Mouse (Mus musculus) intestine, embryonic 15.5 days (tissue): ENCODE measurements around the gene Abcb8. TPM values are rescaled to one million over a fixed set of nuclear protein-coding genes. Genes with fewer than 3 reads are reported as not detected.

Experiments used
- ATAC-seq: fragments of 200-750 bp; cut with Nextera tagmentation; 2 replicates; pipeline ENCODE4 v1.8.0; 2017; ENCODE audit warnings: moderate TSS enrichment, moderate library complexity
- H3K27ac ChIP-seq: fragments of 300-500 bp; sonication (generic); 2 replicates; pipeline ENCODE4 v1.5.1; 2015; ENCODE audit warnings: mild to moderate bottlenecking, inconsistent platforms
- H3K27me3 ChIP-seq: fragments of 300-500 bp; sonication (generic); replicated peaks from 2 replicates; pipeline ENCODE4 v1.6.1; 2015; ENCODE audit warnings: inconsistent platforms
- H3K36me3 ChIP-seq: fragments of 300-500 bp; sonication (generic); 2 replicates; pipeline ENCODE4 v1.6.1; 2015; ENCODE audit warnings: inconsistent platforms
- H3K4me1 ChIP-seq: fragments of 300-500 bp; sonication (generic); replicated peaks from 2 replicates; pipeline ENCODE4 v1.6.1; 2015; ENCODE audit warnings: inconsistent platforms
- H3K4me2 ChIP-seq: fragments of 300-500 bp; sonication (generic); replicated peaks from 2 replicates; pipeline ENCODE4 v1.6.1; 2015; ENCODE audit warnings: mild to moderate bottlenecking, inconsistent platforms
- H3K4me3 ChIP-seq: fragments of 300-500 bp; sonication (generic); replicated peaks from 2 replicates; pipeline ENCODE4 v1.5.1; 2015; ENCODE audit warnings: inconsistent platforms
- H3K9ac ChIP-seq: fragments of 300-500 bp; sonication (generic); 2 replicates; pipeline ENCODE4 v1.6.1; 2015; ENCODE audit warnings: inconsistent platforms
- H3K9me3 ChIP-seq: fragments of 300-500 bp; sonication (generic); 2 replicates; pipeline ENCODE4 v1.6.1; 2016; ENCODE audit warnings: inconsistent platforms
- WGBS: fragments of 180-500 bp; shearing (Covaris S2); methylation state at CpG from one replicate; pipeline ENCODE4 v1.1.7; 2015; 5-methylcytosine and 5-hydroxymethylcytosine counted together
- polyA plus RNA-seq: library from polyadenylated mRNA; unstranded; fragments of >200 nt; fragmentation: Nextera tagmentation; extraction: Ambion mirVana; gene quantifications from 2 replicates; pipeline ENCODE4 v1.2.1, GENCODE M21; 2015

Gene Abcb8
- polyA plus RNA-seq, 1 experiment from 2014 or later, result 66.2 TPM

GRCm38 (mm10) chr5:24373807-24374206 lies 19.7 kb upstream of the Abcb8 start:
- H3K27me3 ChIP-seq, result no peaks in the 10 kb centered on the region
- 79% methylated on average over 5 of the region's 5 CpGs for WGBS

DNA sequence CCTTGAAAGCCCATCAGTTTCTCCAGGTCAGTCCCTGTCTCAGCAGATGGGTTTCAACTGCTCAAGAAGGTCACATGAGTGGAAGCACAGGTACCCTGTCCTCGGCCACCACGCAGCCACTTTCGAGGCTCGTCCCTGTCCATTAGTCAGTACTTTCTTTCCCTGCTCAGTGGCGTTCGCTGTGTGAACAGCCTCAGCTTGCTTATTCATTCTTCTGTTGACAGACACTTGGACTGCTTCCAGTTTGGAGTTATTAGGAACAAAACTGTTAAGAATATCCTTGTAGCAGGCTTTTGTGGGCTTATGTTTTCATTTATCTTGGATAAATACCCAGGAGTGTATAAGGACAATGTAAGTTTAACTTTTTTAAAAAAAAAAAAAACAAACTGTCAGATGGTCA lies 19.2 kb upstream of the Abcb8 start:
- H3K27me3 ChIP-seq, result no peaks in the 10 kb centered on the region
- peaks cover 3% of the 10 kb centered on the region; the same call in 1 of the 2 replicates for H3K4me1 ChIP-seq
- H3K36me3 ChIP-seq, result no peaks in the 10 kb centered on the region
- WGBS, result 36% methylated on average over 6 of the region's 6 CpGs
- H3K4me2 ChIP-seq, result no peak overlapping the region
- H3K27ac ChIP-seq, result no peak overlapping the region
- ATAC-seq, result no peak
- H3K9me3 ChIP-seq, result no peaks in the 10 kb centered on the region
- H3K4me3 ChIP-seq, result no peak overlapping the region
- no peak overlapping the region for H3K9ac ChIP-seq

More at GRCm38 (mm10) chr5:24373807-24374206, 19.7 kb upstream of the Abcb8 start:
- H3K4me1 ChIP-seq, result peaks cover 3% of the 10 kb centered on the region; the same call in 1 of the 2 replicates
- H3K36me3 ChIP-seq, result no peaks in the 10 kb centered on the region
- H3K4me3 ChIP-seq, result no peak overlapping the region
- no peak overlapping the region for H3K27ac ChIP-seq
- no peak overlapping the region for H3K4me2 ChIP-seq
- H3K9ac ChIP-seq, result no peak overlapping the region
- ATAC-seq, result no peak
- H3K9me3 ChIP-seq, result no peaks in the 10 kb centered on the region

DNA sequence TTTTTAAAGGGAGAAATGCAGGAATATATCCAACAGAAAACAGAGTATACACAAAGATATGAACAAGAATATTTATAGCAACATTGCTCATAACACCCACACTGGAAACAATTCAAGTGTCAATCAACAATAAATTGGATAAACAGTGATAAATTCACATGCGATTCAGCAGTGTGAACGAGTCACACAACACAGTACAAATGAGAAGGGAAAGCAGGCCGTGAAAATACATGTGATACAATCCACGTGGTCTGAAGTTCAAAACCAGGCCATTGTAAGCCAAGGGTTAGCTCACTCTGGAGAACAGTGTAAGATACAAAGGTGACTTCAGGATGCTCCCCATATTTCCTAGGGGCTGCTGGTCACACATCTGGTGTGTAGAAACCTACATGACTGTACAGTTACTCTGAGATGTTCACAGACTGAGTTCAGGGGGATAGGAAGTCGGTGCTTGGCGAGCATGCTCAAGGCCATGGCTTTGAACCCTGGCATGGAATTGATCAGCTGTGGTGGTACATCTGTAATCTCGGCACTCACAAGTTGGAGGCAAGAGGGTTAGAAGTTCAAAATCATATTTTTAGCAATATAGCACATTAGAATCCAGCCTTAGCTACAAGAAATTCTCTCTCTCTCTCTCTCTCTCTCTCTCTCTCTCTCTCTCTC lies 18.7 kb upstream of the Abcb8 start:
- no peak for ATAC-seq
- H3K4me2 ChIP-seq, result no peak overlapping the region
- H3K9me3 ChIP-seq, result no peaks in the 10 kb centered on the region
- no peak overlapping the region for H3K9ac ChIP-seq
- no peak overlapping the region for H3K27ac ChIP-seq
- 73% methylated on average over 7 of the region's 7 CpGs for WGBS
- H3K4me3 ChIP-seq, result no peak overlapping the region
- H3K4me1 ChIP-seq, result peaks cover 3% of the 10 kb centered on the region; the same call in 1 of the 2 replicates
- H3K36me3 ChIP-seq, result no peaks in the 10 kb centered on the region
- H3K27me3 ChIP-seq, result no peaks in the 10 kb centered on the region

DNA sequence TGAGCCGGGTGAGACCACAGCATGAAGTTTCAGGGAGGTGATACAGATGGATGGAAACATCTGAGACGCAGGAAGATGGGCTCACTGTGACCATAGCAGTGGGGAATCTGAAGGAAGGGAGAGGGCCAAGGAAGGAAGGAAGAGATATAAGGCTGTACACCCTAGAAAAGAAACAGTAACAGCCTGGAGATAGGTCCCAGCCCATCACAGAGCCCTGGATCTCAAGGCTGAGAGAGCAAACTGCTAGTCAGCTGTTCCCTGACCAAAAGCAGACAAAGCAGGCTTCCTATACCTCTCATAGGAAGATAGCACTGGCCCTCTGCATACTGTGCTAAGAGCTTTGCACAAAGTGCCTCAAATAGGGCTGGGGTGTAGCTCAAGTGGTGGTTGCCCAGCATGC lies 14.8 kb upstream of the Abcb8 start:
- ATAC-seq, result no peak
- H3K9ac ChIP-seq, result no peak overlapping the region
- H3K27ac ChIP-seq, result no peak overlapping the region
- H3K4me3 ChIP-seq, result no peak overlapping the region
- H3K27me3 ChIP-seq, result no peaks in the 10 kb centered on the region
- no peaks in the 10 kb centered on the region for H3K36me3 ChIP-seq
- peaks cover 7% of the 10 kb centered on the region for H3K4me1 ChIP-seq
- 78% methylated on average over 2 of the region's 2 CpGs for WGBS
- no peak overlapping the region for H3K4me2 ChIP-seq
- H3K9me3 ChIP-seq, result no peaks in the 10 kb centered on the region

DNA sequence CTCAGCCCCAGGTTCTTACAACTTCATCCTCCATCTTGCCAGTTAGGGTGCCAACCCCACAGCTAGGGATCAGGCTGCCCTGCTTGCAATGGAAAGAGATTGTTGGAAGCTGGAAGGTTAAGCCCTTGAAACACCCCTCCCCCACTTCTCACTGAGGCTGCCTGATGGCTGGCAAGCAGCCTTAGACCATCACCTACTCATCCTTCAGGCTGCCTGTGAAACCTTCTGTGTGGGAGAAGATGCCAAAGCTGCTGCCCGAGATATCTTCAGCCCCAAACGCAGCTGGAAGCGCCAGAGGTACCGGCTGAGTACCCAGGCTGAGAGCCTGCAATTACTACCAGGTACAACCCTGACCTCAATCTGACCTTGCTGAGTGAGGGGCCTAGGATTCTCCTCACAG lies 14.0 kb upstream of the Abcb8 start:
- 56% methylated on average over 4 of the region's 4 CpGs for whole genome bisulfite sequencing
- ATAC-seq, result no peak
- no peak overlapping the region for H3K4me2 ChIP-seq
- no peak overlapping the region for H3K9ac ChIP-seq
- no peaks in the 10 kb centered on the region for H3K9me3 ChIP-seq
- H3K36me3 ChIP-seq, result no peaks in the 10 kb centered on the region
- H3K27ac ChIP-seq, result no peak overlapping the region
- H3K27me3 ChIP-seq, result no peaks in the 10 kb centered on the region
- H3K4me3 ChIP-seq, result no peak overlapping the region
- H3K4me1 ChIP-seq, result peaks cover 9% of the 10 kb centered on the region

- no peak overlapping the region for H3K4me2 ChIP-seq
- no peaks in the 10 kb centered on the region for H3K9me3 ChIP-seq
- no peak overlapping the region for H3K27ac ChIP-seq
- no peaks in the 10 kb centered on the region for H3K36me3 ChIP-seq
- ATAC-seq, result no peak
- no peak overlapping the region for H3K4me3 ChIP-seq
- peaks cover 9% of the 10 kb centered on the region for H3K4me1 ChIP-seq
- H3K27me3 ChIP-seq, result no peaks in the 10 kb centered on the region
- WGBS, result 84% methylated on average over 4 of the region's 4 CpGs
- no peak overlapping the region for H3K9ac ChIP-seq
Observed at GRCm38 (mm10) chr5:24380499-24380898, 13.0 kb upstream of the Abcb8 start.

DNA sequence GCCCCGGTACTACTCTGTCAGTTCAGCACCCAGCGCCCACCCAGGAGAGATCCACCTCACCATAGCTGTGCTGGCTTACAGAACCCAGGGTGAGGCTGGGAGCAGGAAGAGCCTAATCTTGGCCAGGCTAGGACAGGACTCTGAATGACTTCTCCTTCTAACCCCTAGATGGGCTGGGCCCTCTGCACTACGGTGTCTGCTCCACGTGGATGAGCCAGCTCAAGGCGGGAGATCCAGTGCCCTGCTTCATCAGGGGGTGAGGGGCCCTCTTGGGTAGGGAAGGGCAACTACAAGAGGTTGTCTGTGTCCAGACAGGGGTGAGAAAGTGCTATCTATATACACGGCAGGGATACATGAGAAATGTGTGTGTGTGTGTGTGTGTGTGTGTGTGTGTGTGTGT lies 12.0 kb upstream of the Abcb8 start:
- Histone ChIP-seq H3K4me1 (peaks cover 9% of the 10 kb centered on the region), H3K9ac (no peak overlapping the region), H3K4me3 (no peak overlapping the region), H3K36me3 (no peaks in the 10 kb centered on the region), H3K27me3 (0 out of 2 replicates have a peak, but pooled peaks cover 7% of the 10 kb centered on the region), H3K9me3 (no peaks in the 10 kb centered on the region), H3K27ac (no peak overlapping the region), H3K4me2 (no peak overlapping the region)
- no peak for ATAC-seq
- whole genome bisulfite sequencing, result 67% methylated on average over 6 of the region's 6 CpGs

DNA sequence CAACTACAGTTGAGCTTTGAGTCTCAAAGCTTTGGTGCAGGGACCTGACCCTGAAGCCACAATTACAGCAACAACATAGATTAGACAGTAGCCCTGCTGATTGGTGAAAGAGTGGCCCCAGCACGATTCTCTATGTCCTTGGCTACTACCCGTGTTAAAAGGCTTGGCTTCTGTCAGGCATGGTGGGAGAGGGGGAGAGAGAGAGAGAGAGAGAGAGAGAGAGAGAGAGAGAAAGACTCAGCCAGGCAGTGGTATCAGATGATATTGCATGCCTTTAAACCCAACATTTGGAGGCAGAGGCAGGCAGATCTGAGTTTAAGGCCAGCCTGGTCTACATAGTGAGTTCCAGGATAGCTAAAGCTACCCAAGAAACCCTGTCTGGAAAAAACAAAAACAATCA lies 11.5 kb upstream of the Abcb8 start:
- no peak for ATAC-seq
- no peak overlapping the region for H3K4me3 ChIP-seq
- 0 out of 2 replicates have a peak, but pooled peaks cover 12% of the 10 kb centered on the region for H3K27me3 ChIP-seq
- H3K27ac ChIP-seq, result no peak overlapping the region
- H3K4me1 ChIP-seq, result peaks cover 12% of the 10 kb centered on the region
- H3K4me2 ChIP-seq, result no peak overlapping the region
- no peaks in the 10 kb centered on the region for H3K9me3 ChIP-seq
- 65% methylated on average over 2 of the region's 2 CpGs for WGBS
- H3K9ac ChIP-seq, result no peak overlapping the region
- H3K36me3 ChIP-seq, result no peaks in the 10 kb centered on the region

DNA sequence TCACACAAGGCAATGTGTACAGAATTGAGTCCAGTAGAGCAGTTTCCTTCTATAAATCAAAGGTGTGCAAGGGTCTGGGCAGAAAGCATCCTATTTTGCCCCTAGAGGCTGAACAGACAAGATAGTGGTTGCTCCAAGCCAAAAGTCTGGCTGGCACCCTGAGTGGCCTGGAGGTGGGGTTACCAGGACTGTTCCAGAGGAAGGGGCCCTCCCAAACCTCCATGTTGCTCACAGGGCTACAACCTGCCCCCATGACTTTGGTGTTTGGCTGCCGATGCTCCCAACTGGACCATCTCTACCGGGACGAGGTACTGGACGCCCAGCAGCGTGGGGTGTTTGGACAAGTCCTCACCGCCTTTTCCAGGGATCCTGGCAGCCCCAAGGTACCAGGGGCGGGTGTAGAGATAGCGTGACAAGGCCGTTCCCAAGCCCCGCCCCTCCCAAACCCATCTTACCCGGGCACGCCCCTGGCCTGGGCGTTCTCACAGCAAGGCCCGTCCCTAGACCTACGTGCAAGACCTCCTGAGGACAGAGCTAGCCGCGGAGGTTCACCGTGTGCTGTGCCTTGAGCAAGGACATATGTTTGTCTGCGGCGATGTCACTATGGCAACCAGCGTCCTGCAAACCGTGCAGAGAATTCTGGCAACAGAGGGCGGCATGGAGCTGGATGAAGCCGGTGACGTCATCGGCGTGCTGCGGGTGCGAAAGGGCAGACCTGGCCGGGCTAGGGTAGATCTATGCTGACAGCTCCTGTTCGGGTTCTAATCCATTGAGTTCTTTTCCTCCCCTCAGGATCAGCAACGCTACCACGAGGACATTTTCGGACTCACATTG lies 10.2 kb upstream of the Abcb8 start:
- Histone ChIP-seq H3K9me3 (no peaks in the 10 kb centered on the region), H3K4me1 (peaks cover 24% of the 10 kb centered on the region), H3K4me2 (peak overlapping the region; percentile 81), H3K9ac (peak overlapping the region; percentile 24), H3K27ac (no peak overlapping the region), H3K27me3 (0 out of 2 replicates have a peak, but pooled peaks cover 17% of the 10 kb centered on the region), H3K36me3 (no peaks in the 10 kb centered on the region), H3K4me3 (peak overlapping the region; percentile 33)
- peak; percentile 90 for ATAC-seq
- WGBS, result 2% methylated on average over 34 of the region's 34 CpGs

DNA sequence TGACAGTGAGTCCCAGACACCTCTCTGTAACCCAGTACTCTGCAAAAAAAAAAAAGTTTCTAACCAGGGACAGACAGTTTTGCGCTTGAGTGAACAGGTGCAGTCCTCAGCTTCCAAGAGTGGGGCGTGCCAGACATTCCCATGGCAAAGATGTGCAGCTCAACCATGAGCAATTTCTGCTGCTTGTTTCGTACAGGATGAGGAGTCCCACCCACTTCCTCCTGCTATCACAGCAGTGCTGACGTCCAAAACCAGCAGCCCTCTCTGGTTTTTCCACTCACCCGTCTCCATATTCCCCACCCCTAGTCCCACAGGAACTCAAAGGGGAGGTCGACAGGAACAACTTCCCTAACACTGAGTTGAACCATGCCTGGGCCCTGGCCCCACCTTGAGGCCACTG lies 9.1 kb upstream of the Abcb8 start:
- H3K4me2 ChIP-seq, result no peak overlapping the region
- no peak overlapping the region for H3K27ac ChIP-seq
- WGBS, result 55% methylated on average over 6 of the region's 6 CpGs
- H3K36me3 ChIP-seq, result no peaks in the 10 kb centered on the region
- no peaks in the 10 kb centered on the region for H3K9me3 ChIP-seq
- no peak overlapping the region for H3K4me3 ChIP-seq
- H3K4me1 ChIP-seq, result peaks cover 30% of the 10 kb centered on the region
- 0 out of 2 replicates have a peak, but pooled peaks cover 18% of the 10 kb centered on the region for H3K27me3 ChIP-seq
- ATAC-seq, result no peak
- H3K9ac ChIP-seq, result no peak overlapping the region

DNA sequence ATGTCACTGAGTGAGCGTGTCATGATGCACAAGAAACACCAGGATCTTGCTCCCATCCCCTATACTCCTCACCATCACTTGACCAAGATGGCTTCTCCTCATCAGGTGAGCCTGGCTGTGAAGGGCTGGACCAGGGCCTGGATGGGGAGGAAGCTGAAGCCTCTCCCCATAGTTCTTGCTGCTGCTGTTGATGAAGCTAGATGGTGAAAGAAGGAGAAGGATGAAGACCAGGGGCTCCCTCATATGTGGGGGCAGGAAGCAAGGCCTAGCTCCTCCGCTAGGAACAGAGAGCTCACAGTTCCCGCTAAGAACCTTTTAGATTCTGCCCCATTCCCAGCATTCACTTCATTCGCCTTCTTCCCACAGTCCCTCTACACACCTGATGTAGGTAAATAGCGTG lies 8.1 kb upstream of the Abcb8 start:
- Histone ChIP-seq H3K4me1 (peaks cover 34% of the 10 kb centered on the region), H3K4me2 (no peak overlapping the region), H3K4me3 (no peak overlapping the region), H3K27me3 (0 out of 2 replicates have a peak, but pooled peaks cover 18% of the 10 kb centered on the region), H3K9me3 (no peaks in the 10 kb centered on the region), H3K27ac (no peak overlapping the region), H3K9ac (no peak overlapping the region), H3K36me3 (no peaks in the 10 kb centered on the region)
- ATAC-seq, result no peak
- 91% methylated on average over 5 of the region's 5 CpGs for WGBS

DNA sequence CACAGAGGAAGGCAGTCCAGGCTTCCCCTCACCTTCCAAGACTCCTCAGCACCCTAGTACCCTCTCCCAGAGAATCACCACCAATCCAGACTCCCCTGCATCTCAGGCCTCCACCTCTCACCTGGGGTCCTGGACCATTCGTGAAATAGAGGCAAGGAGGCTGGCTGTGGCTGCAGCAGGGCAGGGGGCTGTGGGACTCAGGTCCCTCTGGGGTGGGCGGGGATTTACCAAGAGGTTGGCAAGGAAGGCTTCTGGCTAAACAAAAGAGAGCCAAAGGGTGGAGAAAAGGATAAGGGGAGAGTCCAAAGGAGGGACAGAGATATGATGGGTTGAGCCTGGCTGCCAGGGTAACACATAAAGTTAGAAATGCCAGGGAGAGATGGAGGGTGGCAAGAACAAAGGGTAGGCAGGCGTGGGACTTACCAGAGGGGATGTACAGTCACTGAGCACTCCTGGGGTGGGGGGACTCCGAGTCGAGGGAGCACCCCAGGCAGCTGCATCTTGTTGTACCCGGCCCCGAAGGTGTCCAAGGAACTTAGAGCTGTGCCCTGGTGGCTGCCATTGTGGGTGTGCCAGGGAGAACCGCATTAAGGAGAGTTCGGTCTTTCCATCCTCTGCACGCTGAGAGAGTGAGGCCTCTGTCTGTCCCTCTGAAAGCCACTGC lies 7.4 kb upstream of the Abcb8 start:
- ATAC-seq, result no peak
- H3K27ac ChIP-seq, result no peak overlapping the region
- 90% methylated on average over 10 of the region's 10 CpGs for whole genome bisulfite sequencing
- no peak overlapping the region for H3K4me3 ChIP-seq
- no peak overlapping the region for H3K9ac ChIP-seq
- H3K4me1 ChIP-seq, result peaks cover 34% of the 10 kb centered on the region
- H3K4me2 ChIP-seq, result no peak overlapping the region
- H3K9me3 ChIP-seq, result no peaks in the 10 kb centered on the region
- H3K27me3 ChIP-seq, result 0 out of 2 replicates have a peak, but pooled peaks cover 18% of the 10 kb centered on the region
- no peaks in the 10 kb centered on the region for H3K36me3 ChIP-seq
